In the genomic region with DNA sequence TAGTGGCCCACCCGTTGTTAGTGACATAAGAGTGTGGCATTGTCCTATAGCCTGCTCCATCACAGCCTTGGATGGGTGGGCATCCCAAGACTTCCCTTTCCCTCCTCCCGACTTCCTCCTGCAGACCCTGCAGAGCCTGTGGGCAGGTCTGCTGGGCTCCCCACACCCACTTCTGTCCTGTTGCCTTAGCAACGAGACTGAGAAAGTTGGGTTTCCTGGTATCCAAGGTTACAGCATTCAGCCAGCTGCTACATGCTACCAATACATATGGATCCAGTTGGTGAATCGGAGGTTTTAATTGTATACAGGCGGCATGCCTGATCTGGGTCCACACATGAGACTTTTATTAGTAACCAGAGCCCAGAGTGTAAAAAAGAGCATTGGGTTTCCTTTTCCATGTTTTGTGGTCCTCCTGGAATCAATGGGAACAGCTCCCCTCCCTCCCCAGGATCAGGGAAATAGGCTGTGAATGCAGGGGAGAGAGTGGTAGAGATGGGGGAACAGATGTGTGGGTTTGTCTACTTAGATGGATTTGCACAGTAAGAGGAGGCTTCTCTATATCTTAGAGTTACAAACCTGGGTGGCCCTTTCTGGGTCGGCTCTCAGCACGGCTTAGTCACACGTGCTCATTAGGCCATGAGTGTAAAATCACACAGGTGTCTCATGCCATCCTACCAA, we compare ENCODE assay signal across 9 mouse cellular contexts. TPM values are rescaled to one million over a fixed set of nuclear protein-coding genes. Genes with fewer than 3 reads are reported as not detected.
DNase-seq lines count a peak whose midpoint lies in the region; ATAC-seq lines count a peak whose summit lies in the region.
"Had no signal": no experiment of that assay in that cellular context is flagged by ENCODE, and none has a peak within 500 bp of the region (broad histone marks: within the 10 kb centered on the region; RNA-seq: fewer than 3 reads in every experiment).

No protein-coding gene starts in this region.

- H3K4me3 ChIP-seq in hindbrain, embryonic 14.5 days (replicated peaks; ENCODE audit: low read length) = no peak overlapping the region
- H3K4me3 ChIP-seq in limb, embryonic 15.5 days = no peak overlapping the region
- H3K4me3 ChIP-seq in liver, embryonic 11.5 days (ENCODE audit: low read depth, low read length) = no peak overlapping the region
- H3K4me3 ChIP-seq: lung, embryonic 15.5 days had no signal

- ATAC-seq in hindbrain, embryonic 14.5 days (ENCODE audit: low FRiP score) = peak; percentile 91
- ATAC-seq in limb, embryonic 15.5 days (ENCODE audit: insufficient number of reproducible peaks, low FRiP score, low TSS enrichment, low read depth) = peak; percentile 61; the same call in 1 of the 2 replicates
- no peak for ATAC-seq in liver, embryonic 11.5 days (replicated peaks; ENCODE audit: low FRiP score)
- no peak for ATAC-seq in erythroblast, adult 5-6 weeks (replicated peaks; ENCODE audit: low FRiP score, poor library complexity, severe bottlenecking)

- H3K9me3 ChIP-seq in hindbrain, embryonic 14.5 days (ENCODE audit: control insufficient read depth, low read length) = no peaks in the 10 kb centered on the region
- H3K9me3 ChIP-seq in limb, embryonic 15.5 days = no peaks in the 10 kb centered on the region
- peaks cover 4% of the 10 kb centered on the region; the same call in 1 of the 2 replicates for H3K9me3 ChIP-seq in liver, embryonic 11.5 days (ENCODE audit: control insufficient read depth, low read length)
- H3K9me3 ChIP-seq: lung, embryonic 15.5 days had no signal

- no peak overlapping the region for H3K9ac ChIP-seq in hindbrain, embryonic 14.5 days
- H3K9ac ChIP-seq in limb, embryonic 15.5 days = no peak overlapping the region
- no peak overlapping the region for H3K9ac ChIP-seq in liver, embryonic 11.5 days (ENCODE audit: low read depth, low read length)
- H3K9ac ChIP-seq: lung, embryonic 15.5 days had no signal

- no peaks in the 10 kb centered on the region for H3K36me3 ChIP-seq in hindbrain, embryonic 14.5 days (replicated peaks; ENCODE audit: control insufficient read depth, insufficient read depth)
- no peaks in the 10 kb centered on the region for H3K36me3 ChIP-seq in limb, embryonic 15.5 days
- H3K36me3 ChIP-seq in liver, embryonic 11.5 days (ENCODE audit: control insufficient read depth, insufficient read depth, low read length) = no peaks in the 10 kb centered on the region
- H3K36me3 ChIP-seq: lung, embryonic 15.5 days had no signal

- peaks cover 16% of the 10 kb centered on the region for H3K4me1 ChIP-seq in hindbrain, embryonic 14.5 days (replicated peaks; ENCODE audit: control insufficient read depth, insufficient read depth, low read length)
- peaks cover 10% of the 10 kb centered on the region for H3K4me1 ChIP-seq in limb, embryonic 15.5 days
- H3K4me1 ChIP-seq in liver, embryonic 11.5 days (replicated peaks; ENCODE audit: control insufficient read depth, insufficient read depth, low read length) = no peaks in the 10 kb centered on the region
- H3K4me1 ChIP-seq: lung, embryonic 15.5 days had no signal

- H3K4me2 ChIP-seq in hindbrain, embryonic 14.5 days (replicated peaks) = 0 out of 2 replicates have a peak overlapping the region, but pooled peaks have one; percentile 9
- 0 out of 2 replicates have a peak overlapping the region, but pooled peaks have one; percentile 5 for H3K4me2 ChIP-seq in limb, embryonic 15.5 days
- H3K4me2 ChIP-seq in liver, embryonic 11.5 days = no peak overlapping the region
- H3K4me2 ChIP-seq: lung, embryonic 15.5 days had no signal

- DNase-seq in left cerebral cortex, adult 11 months (ENCODE audit: low spot score) = peak; percentile 65
- DNase-seq in left cerebral cortex, postnatal 4 days = no peak
- DNase-seq in hindbrain, embryonic 14.5 days (ENCODE audit: low spot score) = peak; percentile 66
- DNase-seq in right cerebral cortex, postnatal 4 days = peak; percentile 44
- DNase-seq in adrenal gland, postnatal 4 days (ENCODE audit: low spot score in 2 of 2) = no peak
- DNase-seq in liver, embryonic 11.5 days (ENCODE audit: low spot score) = no peak

- 36% methylated on average over 8 of the region's 8 CpGs for WGBS in hindbrain, embryonic 14.5 days
- 18% methylated on average over 8 of the region's 8 CpGs for whole genome bisulfite sequencing in limb, embryonic 15.5 days
- WGBS in liver, embryonic 11.5 days = 69% methylated on average over 8 of the region's 8 CpGs

- intact Hi-C loops in left cerebral cortex, postnatal 4 days (cut with DNase I) = no loop called here

- peak overlapping the region; percentile 78 for H3K27ac ChIP-seq in hindbrain, embryonic 14.5 days
- peak overlapping the region; percentile 55; the same call in 1 of the 2 replicates for H3K27ac ChIP-seq in limb, embryonic 15.5 days
- no peak overlapping the region for H3K27ac ChIP-seq in liver, embryonic 11.5 days (ENCODE audit: low read depth, low read length)
- H3K27ac ChIP-seq: lung, embryonic 15.5 days had no signal

- no peaks in the 10 kb centered on the region for H3K27me3 ChIP-seq in hindbrain, embryonic 14.5 days (ENCODE audit: control insufficient read depth, insufficient read depth, low read length)
- no peaks in the 10 kb centered on the region for H3K27me3 ChIP-seq in limb, embryonic 15.5 days
- no peaks in the 10 kb centered on the region for H3K27me3 ChIP-seq in liver, embryonic 11.5 days (replicated peaks; ENCODE audit: control insufficient read depth, insufficient read depth, low read length)
- H3K27me3 ChIP-seq: lung, embryonic 15.5 days had no signal

RNA-seq across cellular contexts. Expression of gene Zfp706, which starts 45.7 kb away (rescaled TPM):
- 100 to 1,000 TPM; 249 to 250 TPM for total RNA-seq in left cerebral cortex, postnatal 4 days (2021)
- polyA plus RNA-seq in hindbrain, embryonic 14.5 days (2014; fragmentation: Nextera tagmentation; extraction: Ambion mirVana) = 424 and 425 TPM in 2 replicates
- 515 and 536 TPM in 2 replicates for polyA plus RNA-seq in limb, embryonic 15.5 days (2015; fragmentation: Nextera tagmentation; extraction: Ambion mirVana)
- 100 to 1,000 TPM; 207 to 215 TPM for total RNA-seq in adrenal gland, postnatal 4 days (2021)
- 419 and 426 TPM in 2 replicates for polyA plus RNA-seq in liver, embryonic 11.5 days (2014; fragmentation: Nextera tagmentation; extraction: Ambion mirVana)
- 25.6 and 63.3 TPM in 2 replicates for total RNA-seq in erythroblast, adult 5-6 weeks (2015; ENCODE audit: low replicate concordance)
- 4.9 and 13.7 TPM in 2 replicates for total RNA-seq in erythroblast, adult 5-6 weeks (2017; ENCODE audit: low replicate concordance)

Comparison
In these comparisons a context has a peak if more than half of its experiments do, and no peak if none do; other contexts are left out.
1. DNase-seq: peak in left cerebral cortex, adult 11 months (single experiment), hindbrain, embryonic 14.5 days (single experiment) and right cerebral cortex, postnatal 4 days (single experiment); none in left cerebral cortex, postnatal 4 days (single experiment), adrenal gland, postnatal 4 days (0 of 2) and liver, embryonic 11.5 days (single experiment).
2. ATAC-seq: peak in hindbrain, embryonic 14.5 days (single experiment) and limb, embryonic 15.5 days (single experiment); none in liver, embryonic 11.5 days (single experiment) and erythroblast, adult 5-6 weeks (single experiment).